Mouse (Mus musculus) heart, adult 2 months (tissue): Measurements from ENCODE around the gene Ston1.

Source experiments
- EP300 ChIP-seq: fragments of 200-500 bp; IDR thresholded peaks from 2 replicates; pipeline ENCODE4 v1.6.1; 2011; ENCODE audit warnings: low read depth, low read length, control low read depth; ENCODE audit not compliant: insufficient read depth
- POLR2A ChIP-seq: fragments of 200-500 bp; IDR thresholded peaks from 2 replicates; pipeline ENCODE4 v1.6.1; 2011; ENCODE audit warnings: mild to moderate bottlenecking, low read depth, low read length, control low read depth; ENCODE audit not compliant: insufficient read depth

DNA sequence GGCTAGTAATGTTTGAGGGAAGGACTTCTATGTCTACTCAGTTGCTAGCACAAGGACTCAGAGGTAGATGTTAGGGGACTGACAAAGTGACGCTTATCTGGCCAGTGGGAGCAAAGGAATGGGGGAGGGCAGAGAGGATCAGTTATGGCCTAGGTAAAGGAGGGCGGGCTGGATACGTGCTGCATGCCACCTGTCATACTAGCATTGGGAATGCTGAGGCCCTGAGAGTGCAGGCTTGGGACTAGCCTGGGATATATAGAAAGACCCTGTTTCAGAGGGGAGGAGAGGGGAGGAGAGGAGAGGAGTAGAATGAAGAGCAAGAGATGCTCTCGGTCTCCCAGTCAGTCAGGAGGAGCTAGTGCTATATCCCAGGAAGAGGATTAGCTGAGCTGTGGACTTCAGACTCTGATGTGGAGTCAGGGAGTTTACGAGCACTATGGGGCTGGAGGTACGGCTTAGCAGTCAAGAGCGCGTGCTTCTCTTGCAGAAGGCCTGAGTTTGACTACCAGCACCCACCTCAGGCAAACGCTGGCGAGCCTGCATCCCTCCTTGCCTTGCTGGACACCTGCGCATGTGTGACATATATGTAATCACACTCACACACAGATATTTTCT is 43.9 kb upstream of the Ston1 start:
- no peak for TF ChIP-seq EP300
- TF ChIP-seq POLR2A: no peak
